Mouse (Mus musculus): ENCODE results near the gene Raf1.

- no peak for TF ChIP-seq CTCF (IDR thresholded peaks at IDR 0.05; ENCODE audit: low read depth)
- TF ChIP-seq EP300 (IDR thresholded peaks at IDR 0.05; ENCODE audit: low read depth), result no peak
Measured at GRCm38 (mm10) chr6:115692163-115692950, 15.9 kb upstream of the Raf1 start.

Data from liver, postnatal 0 days (tissue).